Mouse (Mus musculus) kidney, postnatal 4 days (tissue): ENCODE results near the gene Gm20388.

ENCODE experiments used
- DNase-seq, 2 experiments: peaks; one replicate each; pipeline ENCODE4 v3.0.0; 2021; ENCODE audit warnings: mixed read lengths in 2 of 2

Gm20388 gene

DNA sequence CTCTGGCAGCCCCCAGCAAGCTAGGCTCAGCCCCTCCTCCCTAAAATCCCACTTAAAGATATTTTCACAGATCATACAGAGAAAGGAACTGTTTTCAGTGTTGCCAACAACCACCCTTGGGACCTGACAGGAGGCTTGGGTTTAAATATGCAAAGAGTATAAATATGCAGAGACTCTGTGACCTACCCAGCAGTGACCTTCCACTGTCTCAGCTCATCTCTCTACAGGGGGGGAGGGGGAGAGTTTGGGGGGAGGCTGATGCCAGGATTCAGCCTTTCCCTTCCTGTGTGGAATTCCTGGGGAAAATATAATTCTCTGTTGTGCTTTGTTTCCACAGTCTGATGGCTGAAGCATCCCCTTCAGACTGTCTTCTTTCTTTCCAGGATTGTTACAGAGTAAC, 2024.3 kb downstream of the Gm20388 start:
- no peak for DNase-seq

DNA sequence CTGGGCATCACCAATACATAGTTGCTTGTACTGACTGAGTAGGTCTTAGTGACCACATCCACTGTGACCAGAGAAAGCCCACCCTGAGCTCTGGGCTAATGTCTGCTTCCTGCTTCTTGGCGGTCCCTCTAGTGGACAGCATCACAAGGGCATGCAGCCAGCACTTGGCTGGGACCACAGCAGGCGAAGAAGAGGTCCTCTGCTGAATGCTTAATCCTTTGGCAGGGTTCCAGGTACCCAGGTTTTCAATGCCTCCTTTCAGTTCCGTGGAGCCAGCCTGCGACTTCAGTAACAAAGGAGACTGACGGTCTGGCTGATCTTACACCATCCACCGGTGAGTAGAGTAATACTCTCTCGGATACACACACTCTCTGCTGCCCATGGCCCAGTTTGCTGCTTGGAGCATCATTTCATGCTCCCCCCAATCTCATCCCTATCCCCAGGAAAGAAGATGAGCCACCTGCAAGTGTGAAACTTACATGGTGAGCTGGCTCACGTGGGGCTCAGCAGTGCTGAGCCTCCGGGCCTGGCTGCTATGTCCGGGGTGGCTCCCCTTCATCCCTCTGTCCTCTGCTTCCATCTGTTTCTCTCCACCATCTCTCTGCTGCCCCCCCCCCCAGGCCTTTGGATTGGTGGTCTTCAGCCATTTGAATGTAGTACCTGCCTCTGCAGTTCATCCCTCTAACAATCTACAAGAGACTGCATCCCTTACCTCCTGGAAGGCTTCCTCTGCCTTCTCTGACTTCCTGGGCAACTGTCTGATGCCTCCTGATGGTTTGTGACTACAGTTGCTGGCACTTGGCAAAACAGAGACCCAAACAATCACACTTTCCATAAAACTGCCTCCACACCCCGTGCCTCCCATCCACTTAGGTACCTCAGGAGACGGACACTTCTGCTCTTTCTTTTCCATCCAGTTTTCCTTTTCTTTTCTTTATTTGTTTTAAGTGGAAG, 2025.0 kb downstream of the Gm20388 start:
- DNase-seq, result peak; percentile 58 to 66

DNA sequence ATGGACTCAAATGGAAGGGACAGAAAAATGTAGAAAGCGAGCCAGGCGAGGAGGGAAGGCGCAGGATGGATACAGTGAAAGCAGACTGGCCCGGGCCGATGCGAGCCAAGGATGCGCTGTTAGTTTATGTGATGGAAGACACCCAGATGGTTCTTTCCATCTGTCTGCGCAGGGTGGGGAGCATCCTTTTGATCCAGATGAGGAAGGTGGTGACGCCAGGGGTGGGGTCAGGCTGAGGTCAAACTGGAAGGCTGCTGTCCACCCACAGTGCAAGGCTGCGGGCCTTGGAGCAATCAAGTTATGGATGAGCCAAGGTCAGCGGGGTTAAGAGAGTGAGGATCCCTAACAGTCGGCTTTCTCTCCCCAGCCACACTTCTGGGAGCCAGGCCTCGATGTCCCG, 2025.8 kb downstream of the Gm20388 start:
- peak; percentile 41 to 62 for DNase-seq

DNA sequence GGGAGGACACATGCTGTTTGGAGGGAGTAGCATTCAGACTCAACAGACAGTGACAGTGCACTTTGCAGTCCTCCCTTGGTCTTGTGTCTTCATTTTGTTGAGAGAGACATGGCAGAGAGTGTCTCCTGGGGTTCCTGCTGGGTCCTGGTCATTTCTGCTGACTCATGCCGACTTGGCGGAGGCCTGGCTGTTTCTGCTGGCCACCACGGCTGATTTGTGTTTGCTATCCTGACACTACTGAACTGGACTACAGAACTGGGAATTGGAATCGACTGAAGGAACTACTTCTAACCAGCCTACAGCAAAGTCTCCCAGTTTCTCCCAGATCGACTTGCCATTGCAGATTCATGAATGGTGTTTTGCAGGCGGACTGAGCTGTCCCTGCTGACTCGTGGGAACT, 2028.1 kb downstream of the Gm20388 start:
- no peak for DNase-seq

DNA sequence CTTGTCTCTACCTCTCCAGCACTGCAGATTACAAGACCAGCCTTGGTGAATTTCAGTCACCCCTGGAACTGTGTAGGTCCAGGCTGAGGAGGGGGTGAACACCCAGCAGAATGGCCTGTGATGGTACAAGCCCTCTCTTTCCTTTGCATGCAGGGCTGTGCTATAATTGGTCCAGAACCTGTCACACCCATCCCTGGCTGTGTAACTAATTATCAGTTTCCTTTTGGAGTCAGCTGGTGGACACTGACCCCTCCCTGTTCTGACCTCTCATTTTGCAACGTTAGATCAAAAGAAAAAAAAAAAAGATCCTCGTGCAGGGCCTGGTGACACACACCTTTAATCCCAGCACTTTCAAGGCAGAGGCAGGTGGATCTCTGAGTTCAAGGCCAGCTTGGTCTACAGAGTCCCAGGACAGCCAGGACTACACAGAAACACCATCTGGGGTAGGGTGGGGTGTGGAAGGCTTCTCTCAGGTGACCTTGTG, 2032.5 kb downstream of the Gm20388 start:
- no peak for DNase-seq

DNA sequence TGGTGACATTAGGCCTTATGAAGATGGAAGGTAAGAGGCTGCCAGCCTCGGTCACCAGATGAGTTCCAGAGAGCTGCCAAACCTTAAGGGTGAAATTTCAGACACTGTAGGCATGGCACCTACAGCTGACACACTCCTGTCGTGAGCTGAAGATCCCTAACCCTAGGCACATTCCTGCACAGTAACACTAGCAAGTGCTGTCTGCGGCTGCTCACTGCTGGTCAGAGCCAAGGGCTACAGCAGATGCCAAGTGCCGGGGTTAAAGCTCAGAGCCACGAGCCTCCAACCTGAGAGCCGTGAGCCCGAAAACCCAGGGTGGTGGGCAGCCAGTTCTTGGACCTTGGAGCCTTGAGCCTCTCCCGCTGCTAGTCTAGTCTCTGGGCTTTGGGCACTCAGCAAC, 2033.1 kb downstream of the Gm20388 start:
- DNase-seq, result no peak

DNA sequence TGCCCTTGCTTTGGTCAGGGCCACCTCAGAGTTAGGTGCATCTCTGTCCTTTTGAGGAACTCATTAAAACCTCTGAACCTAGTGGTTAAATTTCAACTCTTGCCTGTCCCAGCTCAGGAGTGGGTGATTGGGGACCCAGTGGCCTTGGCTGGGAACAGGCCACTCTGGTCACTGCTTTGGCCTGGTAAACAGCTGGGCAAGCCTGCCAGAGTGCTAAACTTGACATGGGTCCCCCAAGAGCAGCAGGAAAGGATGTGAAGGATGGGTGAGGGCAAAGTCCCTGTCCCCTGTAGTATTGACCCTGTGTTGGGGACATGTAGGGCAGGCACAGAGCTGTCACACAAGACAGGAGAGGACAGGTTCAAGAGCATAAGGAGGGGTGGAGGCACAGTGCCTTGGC, 2034.2 kb downstream of the Gm20388 start, which contains the start of gene Car5a:
Car5a (minus strand) TSS at position 74 of the 400 bp plus-strand sequence.
- DNase-seq, result no peak

DNA sequence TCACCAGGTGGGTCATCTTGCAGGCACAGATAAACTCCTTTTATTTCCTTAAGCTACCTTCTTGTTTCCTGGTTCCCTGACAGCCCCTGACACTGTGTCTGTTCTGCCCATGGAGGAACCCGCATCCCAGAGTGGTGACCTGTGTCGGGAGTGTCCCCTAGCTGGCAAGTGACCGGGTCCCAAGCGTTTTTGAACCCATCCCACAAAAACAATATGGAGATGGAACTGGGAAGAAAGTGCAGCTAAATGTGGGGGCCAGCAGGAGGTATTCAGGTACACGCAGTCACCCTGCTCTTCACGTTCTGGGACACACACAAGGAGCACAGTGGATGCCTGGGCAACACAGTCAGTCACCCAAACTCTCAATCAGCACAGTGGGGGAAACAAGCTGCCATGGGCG, 2035.7 kb downstream of the Gm20388 start:
- no peak for DNase-seq

DNA sequence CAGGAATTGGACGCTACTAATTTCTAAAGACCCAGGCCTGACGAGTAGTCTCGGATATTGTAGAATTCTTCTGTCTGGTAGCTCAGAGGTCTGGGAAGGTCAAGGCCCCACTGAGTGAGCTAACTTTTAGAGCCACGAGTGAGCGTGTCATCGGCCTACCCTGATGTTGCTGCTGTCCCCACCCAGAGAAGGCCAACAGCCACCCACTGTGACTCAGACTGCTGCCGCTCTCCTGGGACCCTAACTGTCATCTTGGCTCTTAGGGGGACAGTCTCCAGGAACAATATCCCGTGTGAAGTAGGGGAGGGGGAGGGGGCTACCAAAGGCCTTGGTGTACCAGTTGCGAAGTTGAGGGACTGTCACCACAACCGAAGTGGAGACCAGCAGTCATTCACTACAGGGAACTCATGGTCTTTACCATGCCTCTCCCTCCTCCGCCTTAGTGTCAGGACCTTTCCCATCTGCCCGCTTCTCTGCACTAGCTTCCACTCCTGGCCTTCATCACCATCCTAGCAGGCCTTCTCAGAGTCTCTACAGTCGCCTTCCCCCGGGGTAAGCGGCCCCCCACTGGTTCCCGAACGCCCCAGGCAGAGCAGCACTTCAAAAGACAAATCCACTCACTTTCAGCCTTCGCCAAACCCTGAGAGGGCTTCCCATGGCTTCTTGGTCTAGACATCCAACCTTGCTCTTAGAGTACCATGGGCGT, 2036.6 kb downstream of the Gm20388 start:
- DNase-seq, result peak in 1 of 2 experiments; percentile 31

DNA sequence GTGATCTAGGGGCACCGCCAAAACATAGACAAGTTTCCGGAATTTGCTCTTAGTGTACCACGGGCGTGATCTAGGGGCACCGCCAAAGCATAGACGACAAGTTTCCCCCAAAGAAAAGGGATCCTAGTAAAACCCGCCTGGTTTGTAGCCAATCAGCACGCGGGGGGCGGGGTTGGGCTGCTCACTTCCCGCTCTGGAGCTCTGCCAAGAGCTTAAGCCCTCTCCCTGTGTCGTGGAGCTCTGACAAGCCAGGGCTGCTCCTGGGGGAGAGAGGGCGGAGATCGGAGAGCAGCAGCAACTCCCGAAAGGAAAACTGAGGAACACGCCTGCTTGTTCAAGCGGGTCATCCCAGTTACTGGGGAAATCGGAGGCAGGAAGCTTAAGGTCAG, 2037.1 kb downstream of the Gm20388 start:
- peak; percentile 96 to 98 for DNase-seq

DNA sequence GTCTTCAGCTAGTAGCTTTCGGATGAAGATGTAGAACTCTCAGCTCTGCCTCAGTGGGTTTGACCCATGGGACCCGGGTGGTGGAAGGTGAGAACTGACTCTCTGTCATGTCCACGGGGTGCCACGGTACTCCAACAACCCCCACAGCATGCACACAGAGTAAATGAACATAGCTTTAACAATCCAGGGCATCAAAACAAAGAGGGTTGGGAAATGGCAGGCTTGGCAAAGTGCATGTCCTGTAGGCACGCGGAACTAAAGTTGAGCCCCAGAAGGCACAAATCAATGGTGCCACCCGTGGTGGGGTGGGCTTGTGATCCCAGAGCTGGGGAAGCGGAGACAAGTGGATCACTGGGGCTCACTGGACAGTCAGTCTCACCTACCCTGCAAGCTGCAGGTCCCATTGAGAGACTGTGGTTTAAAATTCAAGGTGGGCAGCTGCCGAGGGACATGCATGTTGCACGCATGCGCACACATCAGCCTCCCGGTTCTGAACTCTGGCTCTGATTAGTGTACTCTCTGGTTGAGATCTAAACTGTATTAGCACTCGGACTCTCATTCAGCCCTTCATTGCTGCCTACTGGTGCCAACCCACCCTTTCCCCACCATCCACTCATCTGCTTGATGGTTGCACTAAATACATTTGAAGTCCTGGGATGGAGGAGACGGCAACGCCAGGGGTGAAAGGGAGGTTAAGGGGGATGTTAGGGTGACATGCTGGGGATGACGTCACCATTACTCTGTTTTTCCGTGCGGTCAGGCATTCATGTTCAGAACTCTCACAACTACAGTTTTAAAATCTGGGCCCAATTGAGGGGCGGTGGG, 2037.9 kb downstream of the Gm20388 start:
- peak in 1 of 2 experiments; percentile 35 for DNase-seq

DNA sequence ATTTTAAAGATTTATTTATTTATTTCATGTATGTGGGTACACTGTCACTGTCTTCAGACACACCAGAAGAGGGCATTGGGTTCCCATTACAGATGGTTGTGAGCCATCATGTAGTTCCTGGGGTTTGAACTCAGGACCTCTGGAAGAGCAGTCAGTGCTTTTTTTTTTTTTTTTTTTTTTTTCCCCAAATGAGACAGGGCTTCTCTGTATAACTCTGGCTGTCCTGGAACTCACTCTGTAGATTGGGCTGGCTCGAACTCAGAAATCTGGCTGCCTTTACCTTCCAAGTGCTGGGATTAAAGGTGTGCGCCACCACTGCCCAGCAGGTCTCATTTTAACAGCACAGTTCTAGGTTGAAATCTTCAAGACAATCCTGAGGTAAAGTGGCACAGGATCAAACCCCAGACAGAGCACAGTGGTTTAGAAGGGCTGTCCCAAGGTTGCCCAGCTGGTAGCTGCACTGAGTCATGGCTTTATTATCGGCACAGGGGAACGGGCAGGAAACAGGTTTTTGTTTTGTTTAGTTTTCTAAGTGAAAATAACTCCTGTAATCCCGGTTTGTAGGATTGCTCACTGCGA, 2038.7 kb downstream of the Gm20388 start, which contains the start of gene Banp:
Banp (plus strand) TSS at position 529 of the 579 bp plus-strand sequence.
- DNase-seq, result no peak

DNA sequence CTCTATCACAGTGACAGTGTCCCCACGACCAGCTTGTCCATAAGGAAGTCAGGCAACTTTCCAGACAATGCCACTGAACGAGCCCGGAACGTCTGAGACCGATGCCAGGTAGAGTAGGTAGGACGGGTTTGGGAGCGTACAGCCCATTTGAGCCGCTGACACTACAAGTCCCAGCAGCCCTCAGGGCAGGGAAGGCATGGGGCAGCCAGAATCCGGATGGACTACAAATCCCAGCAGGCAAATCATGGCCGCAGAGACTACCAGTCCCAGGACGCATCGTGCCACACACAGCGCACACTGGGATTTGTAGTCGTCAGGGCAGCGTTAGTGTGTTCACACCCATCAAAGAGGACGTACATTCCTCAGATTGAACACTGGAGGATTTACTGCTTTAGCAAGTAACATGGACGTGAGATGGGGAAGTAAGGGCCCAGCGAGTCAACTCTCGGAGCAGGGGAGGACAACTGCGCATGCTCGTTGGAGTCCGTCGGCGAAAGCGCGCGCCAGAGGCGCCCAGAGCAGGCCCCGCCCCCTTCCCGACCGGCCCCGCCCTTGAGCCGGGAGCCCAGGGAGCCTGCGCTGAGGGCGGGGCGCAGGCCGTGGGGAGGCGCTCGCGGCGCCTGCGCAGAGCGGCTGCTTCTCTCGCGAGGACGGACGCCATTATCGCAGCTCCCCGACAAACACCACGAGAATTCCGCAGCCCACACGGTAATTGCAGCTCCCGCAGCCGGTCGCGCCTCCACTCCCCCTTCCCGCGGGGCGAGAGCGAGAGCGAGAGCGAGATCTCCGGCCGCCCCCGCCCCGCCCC, 2039.5 kb downstream of the Gm20388 start:
- DNase-seq, result peak; percentile 99

DNA sequence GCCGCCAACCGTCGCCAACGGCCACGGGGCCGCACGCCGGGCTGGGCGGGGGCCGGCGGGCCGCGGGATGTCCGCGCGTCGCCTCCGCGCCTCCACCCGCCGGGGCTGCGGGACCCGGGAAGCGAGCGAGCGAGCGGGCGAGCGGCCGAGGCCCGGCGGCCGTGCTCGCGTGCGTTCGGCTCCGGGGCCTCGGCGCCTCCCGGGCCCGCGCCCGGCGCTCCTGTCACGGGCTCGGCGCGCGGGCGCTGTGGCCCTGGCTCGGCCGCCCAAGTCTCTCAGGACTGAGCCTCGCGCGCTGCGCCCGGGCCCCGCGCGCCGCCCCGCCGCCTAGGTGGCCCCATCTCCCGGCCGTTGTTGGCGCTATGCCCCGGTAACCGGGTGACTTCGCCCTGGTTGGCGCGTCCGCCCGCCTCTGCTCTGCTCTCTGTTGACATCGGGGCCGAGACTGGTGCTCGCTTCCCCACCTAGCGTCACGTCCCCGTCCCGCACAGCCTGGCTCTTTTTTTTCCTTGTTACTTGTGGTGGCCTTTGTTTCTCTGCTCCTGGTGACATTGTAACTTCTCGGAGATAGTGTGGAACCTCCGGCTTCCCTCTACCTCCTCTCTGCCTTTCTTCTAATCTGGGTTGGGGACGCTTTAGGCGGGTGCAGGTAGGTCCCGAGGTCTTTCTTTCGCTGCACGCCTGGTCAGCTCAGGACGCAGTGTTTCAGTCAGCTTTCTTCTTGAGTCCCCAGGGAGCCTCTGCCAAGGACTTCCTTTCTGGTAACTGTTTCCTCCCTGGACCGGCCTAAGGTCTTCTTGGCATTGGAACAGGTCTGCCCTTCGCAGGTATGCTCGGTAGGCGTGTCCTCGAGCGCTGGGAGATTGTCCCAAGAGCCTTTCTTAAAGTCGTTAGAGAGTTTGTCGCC, 2040.4 kb downstream of the Gm20388 start:
- peak; percentile 72 to 80 for DNase-seq

DNA sequence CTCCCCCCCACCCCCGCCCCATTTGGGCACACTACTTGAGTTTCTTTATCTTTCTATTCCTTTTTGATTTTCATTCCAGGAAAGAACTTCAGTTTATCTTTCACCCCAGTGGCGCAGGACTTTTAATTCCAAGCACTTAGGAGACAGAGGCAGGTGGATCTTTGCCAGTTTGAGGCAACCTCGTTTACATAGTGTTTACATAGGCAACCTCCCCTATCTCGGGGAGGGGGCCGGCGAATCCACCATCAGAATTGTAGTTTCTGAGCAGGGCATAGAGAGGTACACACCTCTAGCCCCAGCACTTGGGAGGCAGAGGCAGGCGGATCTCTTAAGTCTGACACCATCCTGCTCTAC, 2041.0 kb downstream of the Gm20388 start:
- DNase-seq, result no peak

DNA sequence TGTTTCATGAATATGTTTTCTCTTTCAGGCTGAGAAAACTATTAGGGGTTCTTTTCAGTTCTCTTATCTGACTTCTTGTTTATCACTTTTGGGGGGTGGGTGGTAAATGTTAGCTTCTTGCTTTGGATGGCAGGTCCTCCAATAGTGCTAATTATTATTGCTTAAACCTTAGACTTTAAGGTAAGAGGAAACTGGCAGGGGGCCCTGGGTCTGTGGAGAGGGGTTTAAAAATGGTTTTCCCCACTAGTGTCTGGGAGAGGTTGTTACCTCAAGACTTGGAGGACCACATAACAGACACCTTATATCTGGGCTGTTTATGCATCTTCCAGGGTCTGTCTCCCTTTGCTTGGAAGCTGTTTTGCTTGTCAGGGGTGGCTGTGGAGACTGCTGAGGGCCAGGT, 2041.5 kb downstream of the Gm20388 start:
- DNase-seq, result no peak

DNA sequence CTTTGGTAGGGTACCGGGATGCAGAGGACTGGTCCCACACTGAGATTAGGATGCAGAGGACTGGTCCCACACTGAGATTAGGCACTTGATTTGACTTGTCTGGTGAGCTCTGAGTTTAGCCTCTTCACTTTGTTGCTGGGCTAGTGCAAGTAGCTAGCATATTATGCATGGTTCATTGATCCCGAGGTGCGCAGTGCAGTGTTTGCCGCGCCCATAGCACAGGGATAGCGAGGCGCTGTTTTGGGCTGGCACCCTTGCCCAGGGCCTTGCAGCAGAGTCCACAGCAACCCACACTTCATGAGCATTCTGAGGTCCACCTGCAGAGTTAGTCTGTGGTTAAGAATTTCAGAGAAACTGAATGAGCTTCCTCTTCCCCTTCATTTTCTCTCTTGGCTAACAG, 2042.2 kb downstream of the Gm20388 start:
- DNase-seq, result peak in 1 of 2 experiments; percentile 57

DNA sequence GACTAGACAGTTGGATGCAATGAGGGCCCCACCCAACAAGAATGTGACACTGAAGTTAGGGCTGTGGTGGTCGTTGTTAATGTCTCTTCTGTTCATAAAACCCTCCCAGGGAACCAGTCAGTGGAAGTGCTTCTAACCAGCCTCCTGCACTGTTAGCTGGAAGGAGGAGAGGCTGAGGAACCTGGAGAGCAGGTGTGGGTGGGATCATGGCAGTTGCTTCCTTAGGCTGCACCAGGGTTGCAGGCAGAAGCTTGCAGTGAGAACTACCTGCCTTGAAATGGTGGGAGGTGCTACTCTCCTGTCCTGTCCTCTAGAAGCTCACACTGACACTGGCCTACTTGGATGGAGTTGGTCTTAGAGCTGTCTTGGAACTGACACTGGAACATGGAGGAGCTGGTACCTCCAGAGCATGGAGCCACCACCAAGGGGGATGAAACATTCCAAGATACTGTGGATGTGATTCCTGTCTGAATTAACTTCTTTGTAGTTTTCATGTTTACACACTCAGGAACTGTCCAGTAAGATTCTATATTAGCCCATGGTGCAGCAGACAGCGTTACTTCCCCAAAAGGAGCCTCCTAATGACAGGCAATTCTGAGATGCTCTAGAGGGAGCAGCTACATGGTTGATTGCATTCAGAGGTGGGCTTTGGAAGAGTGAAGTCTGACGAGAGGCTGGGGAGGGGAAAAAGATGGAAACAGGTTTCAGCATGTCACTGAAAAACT, 2043.3 kb downstream of the Gm20388 start:
- DNase-seq, result no peak

DNA sequence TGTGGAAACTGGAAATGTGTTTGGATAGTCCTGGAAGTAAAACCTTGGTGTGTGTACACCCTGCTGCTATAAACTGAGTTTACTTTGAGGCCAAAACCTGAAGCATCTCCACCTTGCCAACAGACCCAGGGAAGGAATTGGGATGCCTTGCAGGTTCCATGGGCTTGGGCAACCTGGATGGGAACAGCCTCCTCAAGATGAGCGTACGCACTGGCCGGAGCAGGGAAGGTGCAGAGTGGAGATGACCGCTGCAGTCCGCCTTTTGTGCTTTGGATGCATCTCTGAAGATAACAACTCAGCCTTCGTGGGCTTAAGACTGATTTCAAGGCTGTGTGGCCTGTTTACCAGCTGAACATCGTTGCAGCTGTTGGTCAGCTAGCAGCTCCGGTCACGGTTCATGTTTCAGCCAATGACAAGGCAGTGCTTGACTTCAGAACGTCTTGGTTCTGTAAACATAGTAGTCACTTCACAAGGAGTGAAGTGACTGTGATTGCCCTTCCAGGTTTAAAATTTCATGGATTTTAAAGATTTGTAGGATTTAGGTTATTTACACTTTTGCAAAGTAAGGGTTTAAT, 2044.4 kb downstream of the Gm20388 start:
- no peak for DNase-seq
